Mouse (Mus musculus) forebrain, embryonic 12.5 days (tissue): Measurements from ENCODE around the gene Slamf6. TPM values are rescaled to one million over a fixed set of nuclear protein-coding genes. Genes with fewer than 3 reads are reported as not detected.

Experiments used
- ATAC-seq: fragments of 200-750 bp; cut with Nextera tagmentation; 2 replicates; pipeline ENCODE4 v1.8.0; 2017; ENCODE audit warnings: moderate TSS enrichment; ENCODE audit not compliant: low FRiP score
- H3K27ac ChIP-seq: fragments of 300-500 bp; sonication (generic); 2 replicates; pipeline ENCODE4 v1.5.1; 2016; ENCODE audit warnings: mild to moderate bottlenecking
- H3K27me3 ChIP-seq: fragments of 300-500 bp; sonication (generic); 2 replicates; pipeline ENCODE4 v1.6.1; 2016; ENCODE audit warnings: mild to moderate bottlenecking
- H3K36me3 ChIP-seq: fragments of 300-500 bp; sonication (generic); replicated peaks from 2 replicates; pipeline ENCODE4 v1.6.1; 2016; ENCODE audit warnings: mild to moderate bottlenecking
- H3K4me1 ChIP-seq: fragments of 300-500 bp; sonication (generic); 2 replicates; pipeline ENCODE4 v1.6.1; 2016
- H3K4me2 ChIP-seq: fragments of 300-500 bp; sonication (generic); 2 replicates; pipeline ENCODE4 v1.6.1; 2016; ENCODE audit warnings: mild to moderate bottlenecking, moderate library complexity
- H3K4me3 ChIP-seq: fragments of 300-500 bp; sonication (generic); replicated peaks from 2 replicates; pipeline ENCODE4 v1.5.1; 2016; ENCODE audit warnings: mild to moderate bottlenecking
- H3K9ac ChIP-seq: fragments of 300-500 bp; sonication (generic); 2 replicates; pipeline ENCODE4 v1.6.1; 2016; ENCODE audit warnings: mild to moderate bottlenecking
- H3K9me3 ChIP-seq: fragments of 300-500 bp; sonication (generic); 2 replicates; pipeline ENCODE4 v1.6.1; 2016
- WGBS: fragments of 180-500 bp; shearing (Covaris S2); methylation state at CpG from one replicate; pipeline ENCODE4 v1.1.7; 2016; 5-methylcytosine and 5-hydroxymethylcytosine counted together
- polyA plus RNA-seq: library from polyadenylated mRNA; unstranded; fragments of >200 nt; fragmentation: Nextera tagmentation; extraction: Ambion mirVana; gene quantifications from 2 replicates; pipeline ENCODE4 v1.2.1, GENCODE M21; 2016

Gene Slamf6
- polyA plus RNA-seq, 1 experiment from 2014 or later, result not detected

DNA sequence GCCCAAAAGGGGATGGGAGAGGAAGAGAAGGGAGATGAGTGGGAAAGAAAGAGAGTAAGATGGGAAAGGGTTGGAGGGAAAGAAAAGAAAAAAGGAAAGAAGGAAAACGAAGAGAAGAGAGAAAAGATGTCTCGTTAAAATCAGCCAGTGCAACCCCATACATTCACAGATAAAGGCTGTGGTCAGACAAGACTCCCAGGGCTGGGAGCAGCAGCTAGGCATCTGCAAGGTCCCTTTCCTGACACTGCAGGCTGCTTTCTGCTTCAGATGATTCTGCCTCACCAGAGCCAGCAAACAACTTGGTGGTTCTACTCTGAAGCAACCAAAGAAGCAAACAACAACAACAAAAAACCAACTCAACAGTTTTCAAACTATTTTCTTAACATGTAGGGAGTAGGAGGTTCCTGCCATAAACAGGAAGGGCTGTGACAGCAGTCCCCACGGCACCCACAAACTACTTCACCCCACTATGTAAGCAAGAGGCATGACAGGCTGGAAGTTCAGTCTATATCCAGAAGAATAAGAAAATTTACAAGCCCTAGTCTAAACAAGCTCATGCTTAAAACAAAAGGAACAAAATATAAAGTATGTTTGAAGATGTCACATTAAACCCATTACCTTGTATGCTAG is 66.2 kb downstream of the Slamf6 start:
- H3K4me2 ChIP-seq, result no peak overlapping the region
- WGBS, result 69% methylated on average over 3 of the region's 3 CpGs

DNA sequence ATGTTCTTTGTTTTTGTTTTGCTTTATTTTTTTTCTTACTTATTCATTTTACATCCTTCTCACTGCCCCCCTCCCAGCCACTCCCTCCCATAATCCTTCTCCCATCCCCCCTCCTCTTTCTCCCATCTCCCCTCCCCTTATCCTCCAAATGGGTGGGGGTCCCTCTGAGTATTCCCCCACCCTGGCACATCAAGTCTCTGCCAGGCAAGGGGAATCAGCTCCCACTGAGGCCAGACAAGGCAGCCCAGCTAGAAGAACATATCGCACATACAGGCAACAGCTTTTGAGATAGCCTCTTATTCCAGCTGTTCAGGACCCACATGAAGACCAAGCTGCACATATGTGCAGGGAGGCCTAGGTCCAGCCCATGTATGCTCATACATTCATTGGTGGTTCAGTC is 66.8 kb downstream of the Slamf6 start:
- no peak overlapping the region for H3K4me3 ChIP-seq
- no peak overlapping the region for H3K27ac ChIP-seq
- WGBS, result 100% methylated on average over 1 of the region's 1 CpGs
- H3K9ac ChIP-seq, result no peak overlapping the region
- H3K27me3 ChIP-seq, result peaks cover 3% of the 10 kb centered on the region; the same call in 1 of the 2 replicates
- 0 out of 2 replicates have a peak, but pooled peaks cover 4% of the 10 kb centered on the region for H3K9me3 ChIP-seq
- H3K4me1 ChIP-seq, result peaks cover 17% of the 10 kb centered on the region
- H3K36me3 ChIP-seq, result no peaks in the 10 kb centered on the region
- ATAC-seq, result no peak
- no peak overlapping the region for H3K4me2 ChIP-seq

More for the DNA sequence above, 66.2 kb downstream of the Slamf6 start:
- H3K9me3 ChIP-seq, result 0 out of 2 replicates have a peak, but pooled peaks cover 4% of the 10 kb centered on the region
- no peak for ATAC-seq
- no peak overlapping the region for H3K4me3 ChIP-seq
- H3K9ac ChIP-seq, result no peak overlapping the region
- no peaks in the 10 kb centered on the region for H3K36me3 ChIP-seq
- H3K27me3 ChIP-seq, result peaks cover 3% of the 10 kb centered on the region; the same call in 1 of the 2 replicates
- peaks cover 19% of the 10 kb centered on the region for H3K4me1 ChIP-seq
- H3K27ac ChIP-seq, result no peak overlapping the region

DNA sequence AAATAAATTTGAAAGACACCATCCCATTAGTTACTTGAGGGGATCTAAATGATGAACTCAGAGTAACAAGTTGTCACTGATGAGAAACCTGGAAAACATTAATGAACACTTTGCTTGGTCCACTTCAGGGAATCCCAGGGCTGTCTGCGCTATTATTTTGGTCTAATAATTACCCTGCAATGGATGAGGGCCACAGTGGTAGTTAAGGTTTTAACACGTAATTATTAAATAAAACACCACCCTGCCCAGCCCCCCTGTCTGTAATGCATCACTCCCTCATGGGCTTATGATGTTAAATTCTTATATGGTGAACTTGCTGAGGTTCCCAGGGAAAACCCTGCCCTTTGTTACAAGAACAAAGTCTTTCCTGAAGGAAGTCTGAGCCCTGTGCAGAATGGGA is 74.6 kb downstream of the Slamf6 start:
- H3K9me3 ChIP-seq, result 0 out of 2 replicates have a peak, but pooled peaks cover 4% of the 10 kb centered on the region
- no peak for ATAC-seq
- 86% methylated on average over 2 of the region's 2 CpGs for WGBS
- no peak overlapping the region for H3K4me3 ChIP-seq
- H3K4me1 ChIP-seq, result no peaks in the 10 kb centered on the region
- H3K27ac ChIP-seq, result no peak overlapping the region
- no peak overlapping the region for H3K4me2 ChIP-seq
- no peaks in the 10 kb centered on the region for H3K36me3 ChIP-seq
- H3K27me3 ChIP-seq, result no peaks in the 10 kb centered on the region
- no peak overlapping the region for H3K9ac ChIP-seq

DNA sequence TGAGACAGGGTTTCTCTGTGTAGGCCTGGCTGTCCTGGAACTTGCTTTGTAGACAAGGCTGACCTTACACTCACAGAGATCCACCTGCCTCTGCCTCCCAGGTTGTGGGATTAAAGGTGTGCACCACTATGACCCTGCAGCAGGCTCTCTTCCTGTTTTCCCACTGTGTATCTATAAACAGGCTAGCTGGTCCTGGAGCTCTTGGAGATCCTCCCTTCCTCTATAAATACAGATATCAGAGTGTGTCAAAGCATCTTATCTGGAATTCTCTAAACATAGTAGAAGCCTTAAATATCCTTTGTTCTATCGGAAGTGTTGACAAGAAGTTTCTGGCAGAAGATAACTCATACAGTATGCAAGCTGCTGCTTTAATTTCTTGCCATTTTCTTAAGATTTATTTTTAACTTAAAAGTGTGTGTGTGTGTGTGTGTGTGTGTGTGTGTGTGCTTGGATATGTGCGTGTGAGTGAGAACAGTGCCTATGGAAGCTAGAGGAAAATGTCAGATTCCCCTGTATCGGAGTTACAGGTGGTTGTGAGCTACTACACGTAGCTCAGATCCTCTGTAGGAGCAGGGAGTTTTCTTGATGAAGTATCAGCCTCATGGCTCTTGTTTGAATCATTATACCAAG is 75.7 kb downstream of the Slamf6 start:
- no peaks in the 10 kb centered on the region for H3K4me1 ChIP-seq
- ATAC-seq, result no peak
- H3K9ac ChIP-seq, result no peak overlapping the region
- no peak overlapping the region for H3K4me3 ChIP-seq
- H3K4me2 ChIP-seq, result no peak overlapping the region
- no peaks in the 10 kb centered on the region for H3K36me3 ChIP-seq
- 93% methylated on average over 4 of the region's 4 CpGs for WGBS
- H3K9me3 ChIP-seq, result 0 out of 2 replicates have a peak, but pooled peaks cover 4% of the 10 kb centered on the region
- no peak overlapping the region for H3K27ac ChIP-seq
- H3K27me3 ChIP-seq, result no peaks in the 10 kb centered on the region

DNA sequence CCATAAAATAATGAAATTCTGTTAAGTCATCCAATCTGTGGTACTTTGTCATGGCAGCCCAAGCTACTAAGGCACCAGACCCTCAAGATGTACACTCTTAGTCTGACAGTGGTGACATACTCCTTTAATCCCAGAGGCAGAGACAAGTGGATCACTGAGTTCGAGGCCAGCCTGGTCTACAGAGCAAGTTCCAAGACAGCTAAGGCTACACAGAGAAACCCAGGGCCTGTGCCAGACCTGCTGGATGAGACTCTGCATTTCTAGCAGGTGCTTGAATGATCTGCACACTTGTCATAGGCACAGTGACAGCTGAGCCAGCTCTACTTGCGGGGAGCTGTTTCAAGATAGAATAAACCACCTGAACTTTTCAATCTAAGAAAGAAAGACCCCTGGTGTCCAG is 77.2 kb downstream of the Slamf6 start:
- Histone ChIP-seq H3K4me3 (no peak overlapping the region), H3K9ac (no peak overlapping the region), H3K27me3 (no peaks in the 10 kb centered on the region), H3K4me2 (no peak overlapping the region), H3K27ac (no peak overlapping the region), H3K9me3 (no peaks in the 10 kb centered on the region), H3K4me1 (no peaks in the 10 kb centered on the region), H3K36me3 (0 out of 2 replicates have a peak, but pooled peaks cover 2% of the 10 kb centered on the region)
- ATAC-seq, result no peak
- WGBS, result 88% methylated on average over 2 of the region's 2 CpGs

DNA sequence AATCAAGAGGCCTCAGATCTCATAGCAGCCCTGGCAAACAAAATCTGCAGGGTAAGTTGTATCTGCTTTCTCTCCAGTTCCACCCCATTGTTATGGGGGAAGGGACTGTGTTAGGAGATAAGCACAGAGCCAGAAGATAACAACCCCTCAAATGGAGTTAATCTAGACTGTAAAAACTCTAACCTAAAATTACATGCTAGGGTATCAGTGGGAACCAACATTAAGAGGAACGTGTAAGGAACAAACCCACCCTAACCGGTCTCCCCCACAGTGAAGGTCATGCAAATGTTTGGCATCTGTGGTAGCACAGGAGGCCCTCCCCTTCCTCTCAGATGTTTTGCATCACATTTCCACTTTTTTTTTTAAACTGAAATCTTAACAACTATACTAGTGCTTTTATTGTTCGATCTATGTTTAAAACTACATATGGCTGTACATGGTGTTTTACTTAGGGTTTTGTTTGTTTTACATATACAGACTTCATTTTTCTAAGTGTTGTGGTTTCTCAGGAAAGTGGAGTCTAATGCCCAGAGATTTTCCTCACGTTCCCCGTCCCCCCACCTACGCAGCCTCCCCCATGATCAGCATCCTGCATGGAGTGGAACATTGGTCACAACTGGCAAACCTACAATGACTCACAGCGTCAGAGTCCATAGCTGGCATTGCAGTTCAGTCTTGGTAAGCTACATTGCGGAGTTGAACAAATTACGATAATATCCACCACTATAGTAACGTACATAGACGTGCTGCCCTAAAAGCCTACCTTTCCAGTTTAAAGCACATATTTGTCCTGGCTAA is 77.8 kb downstream of the Slamf6 start:
- Histone ChIP-seq H3K4me3 (no peak overlapping the region), H3K4me1 (no peaks in the 10 kb centered on the region), H3K27ac (no peak overlapping the region), H3K27me3 (no peaks in the 10 kb centered on the region), H3K36me3 (peaks cover 8% of the 10 kb centered on the region; the same call in 1 of the 2 replicates), H3K9me3 (no peaks in the 10 kb centered on the region), H3K4me2 (no peak overlapping the region), H3K9ac (no peak overlapping the region)
- WGBS, result 90% methylated on average over 11 of the region's 11 CpGs
- ATAC-seq, result no peak

DNA sequence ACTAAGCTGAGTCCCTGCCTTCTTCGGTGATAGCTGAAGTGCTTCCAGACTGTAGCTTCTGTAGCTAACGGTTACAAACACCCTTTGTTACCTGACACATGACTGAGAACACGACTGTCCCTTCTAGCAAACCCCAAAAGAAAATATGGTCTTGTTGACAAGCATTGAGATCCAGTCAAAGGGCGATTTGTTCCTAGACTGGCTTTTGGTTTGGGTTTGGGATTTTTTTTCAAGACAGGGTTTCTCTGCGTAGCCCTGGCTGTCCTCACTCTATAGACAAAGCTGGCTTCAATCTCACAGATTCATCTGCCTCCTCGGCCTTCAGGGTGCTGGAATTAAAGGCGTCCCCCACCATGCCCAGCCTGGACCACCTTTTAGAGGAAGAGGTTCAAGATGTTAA is 79.4 kb downstream of the Slamf6 start:
- H3K36me3 ChIP-seq, result peaks cover 13% of the 10 kb centered on the region; the same call in 1 of the 2 replicates
- H3K4me3 ChIP-seq, result no peak overlapping the region
- no peaks in the 10 kb centered on the region for H3K9me3 ChIP-seq
- WGBS, result 82% methylated on average over 7 of the region's 7 CpGs
- H3K9ac ChIP-seq, result no peak overlapping the region
- H3K27me3 ChIP-seq, result no peaks in the 10 kb centered on the region
- no peak overlapping the region for H3K4me2 ChIP-seq
- no peak overlapping the region for H3K27ac ChIP-seq
- ATAC-seq, result no peak
- 0 out of 2 replicates have a peak, but pooled peaks cover 5% of the 10 kb centered on the region for H3K4me1 ChIP-seq

DNA sequence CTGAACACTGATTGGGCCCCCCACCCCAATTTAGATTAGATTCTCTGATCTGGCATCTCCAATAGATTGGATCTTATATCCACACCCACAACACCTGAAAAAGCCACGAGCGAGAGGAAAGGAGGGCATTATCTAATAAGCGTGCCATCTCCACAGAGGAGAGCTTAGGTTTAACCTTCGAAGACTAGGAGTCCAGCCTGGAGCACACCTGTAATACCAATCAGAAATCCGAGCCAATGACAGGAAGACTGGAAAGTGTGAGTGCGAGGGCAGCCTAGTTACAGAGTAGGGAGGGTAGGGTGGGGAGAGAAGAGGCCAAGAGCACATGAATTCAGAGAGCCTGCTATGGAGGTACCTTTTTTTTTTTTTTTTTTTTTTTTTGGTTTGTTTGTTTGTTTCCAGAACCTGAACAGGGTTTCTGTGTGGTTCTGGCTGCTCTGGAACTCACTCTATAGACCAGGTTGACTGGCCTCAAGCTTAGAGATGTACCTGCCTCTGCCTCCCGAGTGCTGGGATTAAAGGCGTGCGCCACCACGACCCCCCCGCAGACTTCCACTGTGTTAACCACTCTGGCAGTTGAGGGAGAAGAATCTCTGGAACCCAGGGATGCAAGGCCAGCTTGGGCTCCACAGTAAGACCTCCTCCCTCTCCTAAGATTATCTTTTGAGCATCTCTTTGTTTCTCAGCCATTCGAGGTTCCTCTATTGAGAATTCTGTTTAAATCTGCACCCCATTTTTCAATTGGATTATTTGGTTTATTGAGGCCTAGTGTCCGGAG is 81.7 kb downstream of the Slamf6 start:
- H3K4me1 ChIP-seq, result 0 out of 2 replicates have a peak, but pooled peaks cover 5% of the 10 kb centered on the region
- no peak overlapping the region for H3K9ac ChIP-seq
- no peak overlapping the region for H3K27ac ChIP-seq
- no peak for ATAC-seq
- 94% methylated on average over 13 of the region's 13 CpGs for WGBS
- H3K27me3 ChIP-seq, result no peaks in the 10 kb centered on the region
- no peak overlapping the region for H3K4me2 ChIP-seq
- no peak overlapping the region for H3K4me3 ChIP-seq
- H3K9me3 ChIP-seq, result no peaks in the 10 kb centered on the region
- peaks cover 34% of the 10 kb centered on the region for H3K36me3 ChIP-seq

DNA sequence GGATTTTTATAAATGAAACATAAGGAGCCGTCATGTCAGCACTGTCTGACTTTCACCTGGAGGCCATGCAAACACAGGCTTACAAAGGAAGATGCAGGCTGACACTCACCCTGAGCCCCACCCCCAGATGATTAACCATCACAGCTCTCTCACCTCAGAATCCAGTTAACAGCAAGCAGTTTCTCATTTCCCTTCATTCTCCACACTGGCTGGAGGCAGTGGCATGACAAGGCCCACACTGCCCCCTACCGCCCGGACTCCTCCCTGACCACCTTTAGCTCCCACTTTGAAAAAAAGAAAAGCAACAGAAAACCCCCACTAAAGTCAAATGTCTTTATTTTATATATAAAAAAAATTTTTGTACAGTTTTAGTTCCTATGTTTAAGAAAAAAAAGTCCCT is 83.3 kb downstream of the Slamf6 start:
- Histone ChIP-seq H3K27ac (no peak overlapping the region), H3K4me3 (no peak overlapping the region), H3K4me2 (no peak overlapping the region), H3K27me3 (no peaks in the 10 kb centered on the region), H3K4me1 (0 out of 2 replicates have a peak, but pooled peaks cover 5% of the 10 kb centered on the region), H3K9me3 (no peaks in the 10 kb centered on the region), H3K36me3 (peaks cover 49% of the 10 kb centered on the region), H3K9ac (no peak overlapping the region)
- WGBS, result 56% methylated on average over 3 of the region's 3 CpGs
- ATAC-seq, result peak; percentile 48; the same call in 1 of the 2 replicates

DNA sequence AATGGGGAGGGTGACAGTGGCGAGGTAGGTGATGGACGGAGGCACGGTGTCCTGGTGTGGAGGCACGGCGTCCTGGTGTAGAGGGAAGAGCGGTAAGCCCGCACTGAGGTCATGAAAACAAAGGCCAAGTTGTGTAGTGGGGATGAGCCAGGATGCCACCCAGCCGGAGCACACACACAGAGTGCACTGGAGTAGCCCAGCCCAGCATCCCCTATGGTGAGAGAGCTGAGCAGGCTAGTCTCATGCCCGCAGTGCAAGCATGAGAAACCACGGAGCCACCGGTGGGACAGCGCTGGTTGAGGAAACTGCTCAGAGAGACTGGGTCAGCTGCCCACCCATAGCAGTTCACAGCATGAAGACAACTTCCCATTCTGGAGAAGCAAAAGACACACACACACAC is 84.3 kb downstream of the Slamf6 start:
- ATAC-seq, result peak; percentile 45
- H3K4me3 ChIP-seq, result no peak overlapping the region
- WGBS, result 51% methylated on average over 12 of the region's 12 CpGs
- H3K27ac ChIP-seq, result peak overlapping the region; percentile 51
- H3K36me3 ChIP-seq, result peaks cover 59% of the 10 kb centered on the region
- no peak overlapping the region for H3K9ac ChIP-seq
- no peaks in the 10 kb centered on the region for H3K9me3 ChIP-seq
- no peaks in the 10 kb centered on the region for H3K27me3 ChIP-seq
- no peak overlapping the region for H3K4me2 ChIP-seq
- H3K4me1 ChIP-seq, result 0 out of 2 replicates have a peak, but pooled peaks cover 5% of the 10 kb centered on the region
